Mouse (Mus musculus): ENCODE results near the gene Kifap3.
A peak's percentile ranks its signal among the peaks of the same experiment; 100 is the strongest.

The Kifap3 gene

DNA sequence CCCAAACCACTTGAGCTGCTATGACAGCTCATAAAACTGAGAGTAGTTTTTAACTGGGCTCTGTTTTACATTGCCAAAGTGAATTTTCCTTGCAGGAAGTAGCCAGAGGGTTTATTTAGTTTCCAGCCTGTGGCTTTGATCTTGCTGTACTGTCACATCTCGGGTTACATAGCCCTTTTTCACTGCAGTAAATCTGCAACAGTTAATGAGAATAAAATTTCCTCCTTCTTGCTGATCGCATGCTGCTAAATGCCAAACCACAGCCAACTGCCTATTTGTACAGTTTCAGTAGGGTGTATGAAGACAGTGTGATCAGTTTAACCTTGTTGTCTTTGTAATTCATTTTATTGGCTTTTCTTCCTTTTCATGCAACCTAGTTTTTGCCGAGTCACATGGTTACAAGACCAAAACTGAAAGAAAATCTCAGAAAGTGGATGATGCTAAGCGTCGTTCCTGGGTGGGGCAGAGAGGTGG, 118.9 kb downstream of the Kifap3 start:
- no peak for DNase-seq

- DNase-seq = no peak
Measured at GRCm38 (mm10) chr1:163899575-163899974, 120.2 kb downstream of the Kifap3 start.

DNA sequence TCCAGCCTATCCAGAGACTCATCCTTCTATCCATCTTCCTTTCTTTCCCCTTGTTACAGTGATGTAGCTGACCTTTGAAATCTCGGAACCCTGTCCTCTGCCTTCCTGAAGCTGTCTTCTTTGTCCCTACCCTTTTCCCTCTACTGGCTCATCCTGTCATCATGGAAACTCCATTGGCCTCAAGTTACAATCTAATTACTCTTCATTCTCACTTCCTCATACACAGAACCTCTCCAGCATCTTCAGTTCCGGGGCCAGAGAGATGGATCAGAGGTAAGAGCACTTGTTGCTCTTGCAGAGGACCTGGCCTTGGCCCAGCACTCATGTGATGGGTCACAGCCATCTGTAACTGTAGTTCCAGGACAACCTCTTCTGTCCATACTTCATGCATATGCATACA, 120.8 kb downstream of the Kifap3 start:
- DNase-seq = no peak

- no peak for DNase-seq
Measured at GRCm38 (mm10) chr1:163903411-163903810, 124.0 kb downstream of the Kifap3 start.

DNA sequence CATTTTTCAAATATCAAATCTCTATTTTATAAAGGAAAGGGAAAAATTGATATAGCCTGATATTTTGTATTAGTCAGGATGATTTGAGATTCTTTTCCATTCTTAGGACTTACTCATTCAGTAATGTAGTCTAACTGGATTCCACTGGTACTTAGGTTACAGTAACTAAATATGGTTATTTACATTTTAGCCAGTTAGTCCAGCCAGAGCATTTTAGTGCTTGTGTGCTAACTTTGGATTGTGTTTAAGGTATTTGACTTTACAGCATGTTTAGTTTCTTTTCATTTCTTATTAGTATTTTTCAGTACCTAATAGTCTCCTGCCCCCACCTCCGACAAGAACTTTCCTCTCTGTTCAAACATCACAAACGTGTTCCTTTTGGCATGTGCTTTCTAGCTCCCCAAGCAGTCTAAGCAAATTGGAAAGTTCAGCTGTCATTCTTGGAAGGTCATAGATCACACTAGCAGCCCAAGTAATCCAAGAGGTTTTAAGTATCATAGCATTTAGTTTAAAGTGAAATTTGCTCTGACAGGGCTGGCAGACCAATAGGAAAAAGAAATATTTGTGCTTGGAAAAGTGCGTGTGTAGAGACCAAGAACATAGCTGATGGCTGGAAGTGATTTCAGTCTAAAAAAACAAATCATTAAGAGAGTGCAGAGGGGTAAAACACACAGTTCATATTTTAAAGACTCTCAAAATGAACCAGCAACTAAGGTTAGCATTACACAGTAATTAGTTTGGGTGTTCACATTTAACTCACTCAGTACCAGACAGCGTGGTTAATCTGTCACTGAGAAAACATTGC, 127.8 kb downstream of the Kifap3 start:
- no peak for DNase-seq

- DNase-seq = no peak
Measured at GRCm38 (mm10) chr1:163908389-163908788, 129.0 kb downstream of the Kifap3 start.

- no peak for DNase-seq
Measured at GRCm38 (mm10) chr1:163910343-163910742, 131.0 kb downstream of the Kifap3 start.

DNA sequence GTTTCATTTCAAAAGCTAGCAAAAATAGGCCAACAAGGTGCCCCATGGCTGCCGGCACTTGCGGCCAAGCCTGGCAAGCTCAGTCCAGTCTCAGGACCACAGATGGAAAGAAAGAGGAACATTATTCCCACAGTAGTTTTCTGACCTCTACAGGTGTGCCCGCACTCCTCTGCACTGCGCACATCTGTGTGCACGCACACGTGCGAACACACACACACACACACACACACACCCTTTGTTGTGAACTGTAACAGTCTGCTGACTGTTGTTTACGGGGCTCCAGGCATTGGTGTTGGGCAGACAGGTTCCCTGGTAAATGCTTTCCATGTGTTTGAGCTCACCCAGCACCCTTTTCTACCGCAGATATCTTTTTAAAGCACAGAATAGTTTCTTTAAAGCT, 131.4 kb downstream of the Kifap3 start:
- DNase-seq = no peak

- no peak for DNase-seq
Measured at GRCm38 (mm10) chr1:163911981-163912380, 132.6 kb downstream of the Kifap3 start.

DNA sequence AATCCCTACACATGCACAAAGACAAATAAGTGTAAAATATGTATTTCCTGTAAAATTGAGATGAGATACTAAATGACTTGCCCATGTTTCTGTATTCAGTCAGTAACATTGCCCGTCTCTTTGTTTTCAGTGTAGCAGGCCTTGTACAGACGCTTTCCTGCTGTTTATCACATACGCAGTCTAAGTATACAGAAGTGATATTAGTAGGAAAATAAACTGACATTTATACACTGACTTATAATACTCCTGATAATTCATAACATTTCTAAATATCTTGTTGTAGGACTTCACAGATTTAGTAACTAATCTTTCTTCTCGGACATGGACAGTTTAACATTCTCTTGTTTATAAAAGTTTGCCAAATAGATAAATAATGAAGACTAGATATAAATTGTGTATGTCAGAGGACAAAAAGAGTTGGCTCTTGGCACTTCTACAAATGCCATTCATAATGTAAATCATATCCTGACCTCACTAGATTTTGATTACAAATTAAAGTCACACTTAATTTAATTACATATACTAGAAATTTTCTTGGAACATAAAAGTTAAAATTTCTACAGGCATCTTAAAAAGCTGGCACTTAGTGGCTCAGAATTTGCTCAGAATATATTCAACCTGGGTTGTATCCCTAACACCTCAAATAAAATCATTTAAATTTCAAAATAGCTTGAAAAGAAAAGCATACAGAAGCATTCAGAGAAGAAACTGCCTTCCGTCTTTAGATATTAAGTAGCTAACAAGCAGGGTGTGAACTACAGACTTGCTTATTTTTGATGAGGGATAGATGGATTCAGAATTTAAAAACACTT, 138.2 kb downstream of the Kifap3 start:
- no peak for DNase-seq

GRCm38 (mm10) chr1:163924093-163924492, 144.7 kb downstream of the Kifap3 start:
- no peak for DNase-seq

GRCm38 (mm10) chr1:163928846-163929245, 149.5 kb downstream of the Kifap3 start, which contains the start of gene Scyl3:
Gene Scyl3, plus strand, starts transcription at chr1:163929100.
- no peak for DNase-seq

DNA sequence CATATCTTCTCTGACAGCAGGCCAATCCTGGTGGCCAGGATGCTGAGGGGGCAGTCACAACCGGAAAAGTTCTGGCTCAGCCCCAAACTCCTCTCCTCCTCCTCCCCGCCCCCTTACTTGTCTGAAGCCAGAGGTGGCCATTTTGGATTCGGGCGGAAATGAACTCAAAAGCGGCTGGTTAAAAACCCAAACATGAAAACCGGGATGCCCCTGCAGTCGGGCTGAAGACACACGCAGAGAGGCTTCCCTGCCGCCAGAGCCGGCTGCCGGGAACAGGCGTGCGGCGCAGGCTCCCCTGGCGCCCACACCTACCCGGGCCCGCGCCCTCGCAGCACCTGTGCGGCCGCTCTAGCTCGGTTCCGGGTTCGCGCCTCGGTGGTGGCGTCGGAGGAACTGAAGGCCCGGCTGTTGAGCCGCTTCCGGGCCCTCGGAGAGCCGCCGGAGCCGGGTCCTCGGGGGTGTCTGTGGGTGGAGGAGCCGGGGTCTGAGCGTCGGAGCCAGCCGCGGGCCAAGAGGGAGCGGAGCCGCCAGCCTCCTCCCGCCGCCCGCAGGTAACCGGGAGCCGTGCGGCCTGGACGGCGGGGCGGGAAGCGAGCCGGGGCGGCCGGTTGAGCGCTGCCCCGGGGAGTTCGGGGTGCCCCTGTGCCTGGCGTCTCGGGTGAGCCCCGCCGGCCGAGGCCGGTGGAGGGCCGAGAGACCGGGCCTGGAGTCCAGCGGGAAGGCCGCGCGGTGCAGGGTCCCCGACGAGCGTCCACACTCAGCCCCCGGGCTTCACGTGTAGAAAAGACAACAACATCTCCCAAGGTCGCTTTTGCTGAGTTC, 150.5 kb downstream of the Kifap3 start:
- peak; percentile 89 for DNase-seq

- no peak for DNase-seq
Measured at GRCm38 (mm10) chr1:163930458-163930794, 151.0 kb downstream of the Kifap3 start.

GRCm38 (mm10) chr1:163931801-163932200, 152.4 kb downstream of the Kifap3 start:
- no peak for DNase-seq

DNA sequence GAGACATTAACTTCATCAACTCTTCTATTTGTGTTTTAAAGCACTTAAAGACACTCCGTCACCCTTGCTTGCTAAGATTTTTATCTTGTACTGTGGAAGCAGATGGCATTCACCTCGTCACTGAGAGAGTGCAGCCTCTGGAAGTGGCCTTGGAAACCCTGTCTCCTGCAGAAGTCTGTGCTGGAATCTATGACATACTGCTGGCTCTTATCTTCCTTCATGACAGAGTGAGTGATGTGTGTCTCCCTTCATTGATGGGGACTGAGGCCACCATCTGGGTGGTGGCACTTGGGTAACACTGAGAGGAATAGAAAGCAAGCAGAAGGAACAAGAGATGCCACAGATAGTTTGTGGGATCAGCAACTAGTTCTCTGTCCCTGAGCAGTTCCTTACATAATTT, 155.2 kb downstream of the Kifap3 start:
- no peak for DNase-seq

GRCm38 (mm10) chr1:163942056-163942455, 162.7 kb downstream of the Kifap3 start:
- no peak for DNase-seq

DNA sequence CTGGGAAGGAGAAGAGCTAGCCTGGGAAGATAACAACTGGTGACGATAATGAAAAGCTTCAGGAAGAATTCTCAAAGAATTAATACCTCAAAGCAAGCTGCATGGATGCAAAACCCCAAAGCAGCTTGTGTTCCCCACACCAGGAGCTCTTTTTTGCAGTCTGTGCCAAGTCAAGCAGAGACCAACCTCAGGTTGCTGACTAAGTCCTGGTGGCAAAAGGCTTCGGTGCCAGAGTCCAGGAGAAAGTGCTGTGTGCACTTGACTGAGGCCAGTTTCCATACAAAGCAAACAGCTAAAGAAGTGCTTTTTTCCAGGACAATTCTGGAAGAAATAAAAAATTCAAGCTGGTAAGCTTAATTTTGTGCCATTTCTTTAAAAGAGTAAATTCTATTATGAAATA, 174.0 kb downstream of the Kifap3 start:
- DNase-seq = no peak

GRCm38 (mm10) chr1:163958036-163958435, 178.7 kb downstream of the Kifap3 start:
- DNase-seq = no peak

DNA sequence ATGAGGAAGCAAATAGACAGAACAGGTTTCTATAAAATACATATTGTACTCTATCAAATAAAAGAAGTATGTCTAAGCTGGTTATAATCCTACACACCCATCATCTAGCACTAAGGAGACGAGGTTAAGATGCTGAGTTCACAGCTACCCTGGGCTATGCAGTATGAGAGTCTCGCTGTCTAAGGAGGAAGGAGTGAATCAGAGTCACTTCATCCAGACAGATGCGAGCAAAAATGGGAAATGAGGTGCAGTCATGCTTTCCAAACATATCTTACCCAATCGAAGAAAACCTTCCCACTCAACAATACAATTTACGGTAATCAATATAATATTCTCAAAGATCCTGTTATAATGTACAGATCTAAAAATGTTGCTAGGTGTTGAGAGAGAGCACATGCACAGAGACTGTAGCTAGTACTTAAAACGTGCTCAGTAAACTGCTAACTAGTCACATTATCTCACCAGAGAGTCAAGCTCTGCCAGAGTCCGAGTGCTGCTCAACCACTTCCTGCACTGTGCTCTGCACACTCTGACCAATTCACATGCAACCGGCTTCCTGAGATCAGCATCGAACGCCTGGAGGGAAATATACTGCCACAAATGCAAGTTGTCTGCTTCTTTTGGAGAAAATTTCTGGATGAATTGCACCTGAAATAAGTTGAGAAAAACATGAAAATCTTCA, 184.8 kb downstream of the Kifap3 start:
- DNase-seq = no peak
